Mouse (Mus musculus): ENCODE results near the gene Nhlh2.

Gene Nhlh2

DNA sequence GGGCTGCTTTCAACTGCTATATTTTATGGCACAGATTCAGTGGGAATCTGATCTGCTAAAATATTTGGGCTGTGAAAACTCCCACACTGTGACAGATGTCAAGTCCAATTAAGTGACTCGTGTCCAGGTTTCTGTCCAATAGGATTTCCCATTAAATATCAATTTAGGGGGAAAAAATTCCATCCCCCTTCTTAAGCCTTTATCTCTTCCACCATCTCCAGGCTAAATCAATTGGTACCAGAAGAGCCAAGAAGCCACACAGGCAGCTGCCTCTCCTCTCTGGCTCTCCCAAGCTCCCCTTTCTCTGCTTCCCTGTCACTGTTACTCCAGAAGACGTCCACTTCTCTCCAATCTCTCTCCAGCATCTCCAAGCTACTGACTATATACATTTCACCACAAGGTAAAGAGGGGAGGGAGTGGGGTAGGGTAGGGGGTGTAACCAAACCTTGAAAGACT is at the start of gene Nhlh2:
Nhlh2 (plus strand) TSS at position 151 of the 456 bp plus-strand sequence.
- in situ Hi-C loops (cut with MboI): no loop called here

DNA sequence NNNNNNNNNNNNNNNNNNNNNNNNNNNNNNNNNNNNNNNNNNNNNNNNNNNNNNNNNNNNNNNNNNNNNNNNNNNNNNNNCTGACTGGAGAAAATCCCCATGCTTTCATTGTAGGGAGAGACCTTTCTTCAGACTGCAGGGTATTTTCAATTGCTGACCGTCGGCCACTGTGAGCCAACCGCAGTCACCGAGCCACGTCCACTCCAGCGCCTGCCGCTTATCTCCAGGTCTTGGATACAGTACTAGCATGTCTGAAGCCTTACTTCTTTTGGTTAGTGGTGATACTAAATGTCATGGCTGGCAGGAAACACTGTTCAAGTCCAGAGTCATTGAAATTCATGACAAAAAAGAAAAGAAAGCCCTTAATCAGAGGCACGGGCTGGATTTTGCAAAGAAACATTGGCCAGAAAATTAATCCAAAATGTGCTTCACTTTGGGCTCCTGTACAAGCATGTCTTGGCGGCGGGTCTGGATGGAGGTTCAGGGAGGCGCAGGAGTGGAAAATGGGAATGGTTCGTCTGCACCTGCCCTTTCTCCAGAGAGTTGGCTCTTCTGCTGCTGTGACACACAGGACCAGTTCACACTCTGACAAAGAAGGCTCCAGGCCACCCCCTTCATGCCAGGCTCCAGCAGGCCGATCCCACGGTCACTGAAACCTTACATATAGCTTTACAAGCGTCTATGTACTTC is 48.6 kb upstream of the Nhlh2 start:
- in situ Hi-C loops (cut with MboI): no loop called here

DNA sequence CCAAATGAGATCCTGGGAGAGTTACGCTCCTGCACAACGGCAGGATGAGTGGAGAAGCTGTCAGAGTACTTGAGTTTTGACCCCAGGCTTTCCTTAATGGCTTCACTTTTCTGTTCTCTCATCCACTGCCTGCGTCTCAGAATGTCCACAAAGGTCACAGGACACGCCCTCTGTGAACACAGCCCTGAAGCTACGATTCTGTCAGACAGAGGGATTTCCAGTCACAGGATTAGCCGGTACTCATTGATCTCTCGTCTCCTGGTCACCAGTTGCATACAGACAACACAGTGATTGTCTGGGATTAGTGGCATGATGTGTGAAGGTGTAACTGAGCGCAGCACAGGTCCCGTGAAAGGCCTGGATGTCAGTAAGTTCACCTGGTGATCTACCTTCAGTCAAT is 46.4 kb upstream of the Nhlh2 start:
- in situ Hi-C loops (cut with MboI): no loop called here

DNA sequence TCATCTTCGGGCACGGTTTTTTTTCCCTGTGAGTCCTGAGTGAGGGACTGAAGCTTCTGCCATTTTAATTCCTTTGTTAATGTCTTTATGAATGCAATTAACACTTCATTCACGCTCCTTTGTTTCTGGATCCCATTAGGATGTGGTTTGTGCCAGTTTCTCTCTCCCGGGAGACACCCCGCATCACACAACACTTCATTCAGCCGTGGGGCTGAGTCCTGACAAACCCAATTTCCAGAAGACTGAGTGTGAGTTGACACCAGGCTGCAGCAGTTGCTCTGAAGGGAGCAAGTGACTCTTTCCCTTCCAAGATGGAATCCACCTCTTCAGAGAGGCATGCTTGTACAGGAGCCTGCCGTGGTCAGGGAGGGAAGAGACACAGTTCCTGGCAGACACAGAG is 45.5 kb upstream of the Nhlh2 start:
- in situ Hi-C loops (cut with MboI): no loop called here

DNA sequence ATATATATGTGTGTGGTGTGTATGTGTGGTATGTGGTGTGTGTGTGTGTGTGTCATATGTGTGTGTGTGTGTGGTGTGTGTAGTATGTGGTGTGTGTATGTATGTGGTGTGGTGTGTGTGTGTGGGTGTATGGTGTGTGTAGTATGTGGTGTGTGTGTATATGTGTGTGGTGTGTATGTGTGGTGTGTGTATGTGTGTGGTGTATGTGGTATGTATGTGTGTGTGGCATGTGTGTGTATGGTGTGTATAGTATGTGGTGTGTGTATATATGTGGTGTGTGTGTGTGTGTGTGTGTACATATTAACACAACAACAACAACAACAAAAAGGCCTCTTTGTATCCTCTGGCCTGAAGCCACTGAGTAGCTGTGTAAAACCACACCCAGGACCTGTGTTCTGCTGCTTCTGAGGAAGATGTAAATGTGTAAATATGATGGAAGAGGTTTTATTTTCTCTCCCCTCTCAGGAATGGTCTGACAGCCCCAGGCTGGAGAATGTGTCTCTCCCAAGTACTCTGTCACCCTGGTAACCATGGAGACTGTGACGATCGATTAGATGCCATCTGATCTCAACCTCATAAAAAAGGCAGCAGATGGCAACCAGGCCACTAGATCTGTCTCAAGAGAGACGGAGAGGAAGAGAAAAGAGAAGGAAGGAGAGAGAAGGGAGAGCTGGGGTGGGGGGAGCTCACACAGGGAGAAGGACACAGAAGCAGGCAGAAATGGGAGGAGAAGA is 42.9 kb upstream of the Nhlh2 start:
- in situ Hi-C loops (cut with MboI): no loop called here

GRCm38 (mm10) chr3:101975337-101975736 is 34.5 kb upstream of the Nhlh2 start:
- in situ Hi-C loops (cut with MboI): no loop called here

GRCm38 (mm10) chr3:101978299-101978994 is 31.4 kb upstream of the Nhlh2 start:
- in situ Hi-C loops (cut with MboI): no loop called here

DNA sequence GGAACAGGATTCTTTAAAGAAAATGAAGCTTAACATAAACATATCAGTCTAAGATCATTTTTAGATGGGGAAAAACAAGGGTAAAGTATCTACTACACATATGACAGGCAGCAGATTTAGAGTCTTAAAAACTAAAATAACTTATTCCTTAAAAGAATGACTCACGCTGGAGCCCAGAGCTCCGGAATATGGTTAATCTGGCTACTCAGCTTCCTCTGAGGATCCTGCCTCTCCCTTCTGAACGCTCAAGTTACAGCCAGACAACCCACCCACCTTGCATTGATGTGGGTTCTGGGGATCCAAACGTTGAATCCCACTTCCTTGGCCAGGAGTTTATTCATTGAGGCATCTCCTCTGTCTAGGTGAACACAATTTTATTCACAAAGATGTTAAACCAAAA is 26.0 kb upstream of the Nhlh2 start:
- in situ Hi-C loops (cut with MboI): no loop called here

- in situ Hi-C loops (cut with MboI): no loop called here
Measured at GRCm38 (mm10) chr3:101985634-101986033, 24.2 kb upstream of the Nhlh2 start.

DNA sequence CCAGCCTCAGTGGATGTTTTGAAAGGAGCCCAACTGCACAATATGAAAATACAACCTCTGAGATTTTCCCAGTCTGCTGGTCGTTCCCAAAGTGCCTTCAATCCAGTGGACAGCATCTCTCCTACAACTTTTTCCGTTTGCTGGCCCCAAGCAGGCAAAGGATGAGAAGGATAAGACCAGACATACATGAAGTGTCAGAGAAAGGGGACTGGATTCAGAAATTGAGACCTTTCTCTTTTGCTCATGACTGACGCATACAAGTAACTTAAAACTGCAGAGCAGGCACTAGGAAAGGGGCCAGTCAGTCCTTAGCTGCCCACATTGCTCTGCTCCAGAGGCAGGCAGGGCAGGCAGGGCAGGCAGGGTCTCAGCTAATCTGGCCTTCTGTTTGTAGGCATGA is 19.7 kb upstream of the Nhlh2 start:
- in situ Hi-C loops (cut with MboI): no loop called here

DNA sequence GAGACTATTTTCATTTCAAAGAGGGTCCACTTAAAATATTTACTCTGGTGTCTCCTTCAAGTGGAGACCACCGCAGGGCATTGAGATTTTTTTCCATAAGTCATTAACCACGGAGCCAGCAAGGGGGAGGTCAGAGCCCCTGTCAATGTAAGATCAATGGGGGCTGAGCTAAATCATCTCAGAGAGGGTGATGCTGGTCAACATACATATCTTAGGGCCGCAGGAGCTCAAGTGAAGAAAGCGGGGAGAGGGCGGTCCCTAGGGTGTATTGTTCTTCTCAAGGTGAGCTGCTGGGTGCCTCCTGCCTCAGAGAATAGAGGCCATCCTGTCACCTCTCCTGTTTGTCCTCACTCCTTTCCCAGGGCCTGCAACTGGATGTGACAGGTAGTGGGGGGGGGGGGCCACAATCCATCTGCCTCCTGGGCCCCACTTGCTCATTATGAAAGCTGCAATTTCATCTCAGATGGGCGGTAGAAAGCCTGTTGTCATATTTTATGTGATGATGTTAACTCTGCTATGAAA is 18.8 kb upstream of the Nhlh2 start:
- in situ Hi-C loops (cut with MboI): no loop called here

DNA sequence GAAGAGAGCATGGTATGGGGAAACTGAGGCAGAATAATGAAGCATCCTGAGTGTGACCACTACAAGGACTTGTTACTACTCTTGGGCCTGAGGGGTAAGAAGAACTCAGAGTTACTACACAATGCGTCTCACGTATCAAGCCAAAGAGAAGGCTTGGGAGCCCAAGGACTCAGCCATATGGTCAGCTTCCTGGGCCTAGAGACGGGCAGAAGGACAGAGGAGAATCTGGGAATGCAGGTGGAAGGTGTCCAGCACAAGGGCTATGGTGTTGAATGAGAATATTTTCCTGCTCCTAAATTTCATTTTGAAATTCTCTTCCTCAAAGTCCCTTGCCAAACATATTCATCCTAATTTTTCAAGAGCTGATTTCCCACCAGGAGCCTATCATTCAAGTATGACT is 12.0 kb upstream of the Nhlh2 start:
- in situ Hi-C loops (cut with MboI): no loop called here

GRCm38 (mm10) chr3:102010681-102011317 is 923 bp downstream of the Nhlh2 start:
- in situ Hi-C loops (cut with MboI): no loop called here

DNA sequence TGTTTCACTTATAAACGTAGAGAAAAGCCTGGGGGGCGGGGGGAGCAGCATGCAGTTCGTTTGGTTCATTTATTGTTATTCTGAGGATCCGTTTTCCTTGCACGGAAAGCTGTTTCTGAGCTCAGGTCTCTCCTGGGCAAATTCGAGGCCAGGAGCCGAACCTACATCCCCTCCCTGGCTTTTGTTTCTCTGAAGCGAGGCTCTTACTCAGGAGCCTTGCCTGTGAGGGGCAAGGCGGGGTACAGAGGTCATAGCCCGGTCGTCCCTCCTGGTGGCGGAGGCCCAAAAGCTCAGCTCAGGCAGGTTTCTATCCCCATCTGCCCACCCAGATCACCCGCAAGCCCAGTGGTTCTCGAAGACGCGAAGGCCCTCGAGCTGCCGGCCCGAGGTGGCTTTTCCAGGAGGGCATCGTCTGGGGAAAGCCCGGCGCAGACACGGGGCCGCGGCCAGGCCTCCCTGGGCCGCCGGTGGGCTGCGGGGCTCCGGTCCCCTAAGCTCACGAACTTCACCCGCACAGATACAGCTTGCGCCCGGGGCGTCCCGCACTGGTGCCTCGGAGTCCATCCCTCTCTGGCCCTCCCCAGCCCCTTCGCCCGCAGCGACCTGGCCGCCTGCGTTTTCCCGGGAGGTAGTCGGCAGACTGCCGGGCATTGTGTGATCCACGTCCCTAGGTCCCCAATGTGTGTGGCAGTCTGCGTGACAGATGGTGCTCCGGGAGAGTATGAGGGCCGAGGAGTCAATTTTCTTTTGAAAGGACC is 1.6 kb downstream of the Nhlh2 start:
- in situ Hi-C loops (cut with MboI): no loop called here

GRCm38 (mm10) chr3:102012076-102012610 is 2.3 kb downstream of the Nhlh2 start:
- in situ Hi-C loops (cut with MboI): no loop called here

GRCm38 (mm10) chr3:102012611-102013211 is 2.8 kb downstream of the Nhlh2 start:
- in situ Hi-C loops (cut with MboI): no loop called here

DNA sequence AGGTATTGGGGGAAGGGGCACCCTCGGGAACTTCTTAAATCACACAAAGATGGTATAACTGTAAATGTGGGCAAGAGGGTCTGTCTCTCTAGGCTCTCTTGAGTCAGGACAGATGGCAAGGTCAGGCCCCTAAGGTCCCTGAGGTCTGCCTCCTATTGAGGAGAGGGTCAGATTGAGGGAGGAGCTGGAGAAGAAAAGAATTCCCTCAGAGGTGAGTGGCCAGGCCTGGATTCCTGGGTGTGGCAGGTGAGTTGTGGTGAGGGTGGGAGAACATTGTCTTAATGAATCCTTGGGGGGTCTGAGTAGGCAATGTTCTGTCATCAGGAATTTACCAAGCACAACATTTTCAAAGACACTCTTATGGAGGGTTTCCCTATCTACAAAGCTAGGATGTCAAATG is 10.7 kb downstream of the Nhlh2 start:
- in situ Hi-C loops (cut with MboI): no loop called here

DNA sequence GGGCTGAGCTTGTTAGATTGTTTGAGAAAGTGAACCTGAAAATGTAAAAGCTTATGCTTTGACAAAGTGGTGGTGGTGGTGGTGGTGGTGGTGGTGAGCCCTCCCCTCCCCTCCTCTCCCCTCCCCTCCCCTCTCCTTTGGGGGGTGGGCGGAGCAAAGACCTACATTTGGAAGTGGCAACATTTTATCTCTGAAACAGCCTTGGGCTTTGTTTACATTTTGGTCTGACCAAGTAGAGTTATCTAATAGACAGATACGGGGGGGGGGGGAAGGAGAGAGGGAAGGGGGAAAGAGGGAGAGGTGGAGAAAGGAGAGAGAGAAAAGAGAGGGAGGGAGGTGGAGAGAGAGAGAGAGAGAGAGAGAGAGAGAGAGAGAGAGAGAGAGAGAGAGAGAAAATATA is 12.8 kb downstream of the Nhlh2 start:
- in situ Hi-C loops (cut with MboI): no loop called here

- in situ Hi-C loops (cut with MboI): no loop called here
Measured at GRCm38 (mm10) chr3:102023337-102023736, 13.5 kb downstream of the Nhlh2 start.

GRCm38 (mm10) chr3:102023829-102024228 is 14.0 kb downstream of the Nhlh2 start:
- in situ Hi-C loops (cut with MboI): no loop called here

DNA sequence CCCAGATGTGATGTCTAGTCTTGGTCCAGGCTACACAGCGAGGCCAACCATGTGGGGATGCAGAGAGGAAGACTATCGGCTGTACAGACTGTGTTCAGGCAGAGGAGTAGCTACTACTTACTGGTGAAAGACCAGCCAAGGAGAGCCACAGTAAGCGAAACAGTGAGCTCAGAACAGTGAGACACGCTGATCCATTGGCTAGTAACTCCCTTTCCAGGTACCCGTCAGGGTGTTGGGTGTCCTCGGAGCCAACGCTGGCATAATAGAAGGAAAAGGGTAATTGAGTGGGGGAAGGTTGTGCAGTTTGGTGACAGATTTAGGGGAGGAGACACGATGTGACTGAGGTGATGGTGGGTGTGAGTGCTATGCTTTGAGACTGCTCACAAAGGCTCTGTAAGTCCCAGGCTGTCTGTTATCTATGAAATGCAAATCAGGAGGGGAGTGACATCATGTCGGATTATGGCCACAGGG is 15.1 kb downstream of the Nhlh2 start:
- in situ Hi-C loops (cut with MboI): no loop called here

Data from mature B cell (primary cell).